Mouse (Mus musculus) neural tube, embryonic 12.5 days (tissue): ENCODE measurements at regions not wholly inside any gene's neighbourhood (a gene's known extent, or its start where the extent isn't known, plus 50 kb on each side); places are given as distances from the start of the nearest gene placed in this dataset.

Experiments used
- ATAC-seq: fragments of 200-750 bp; cut with Nextera tagmentation; 2 replicates; pipeline ENCODE4 v1.8.0; 2017; ENCODE audit warnings: low read depth, mild to moderate bottlenecking, moderate TSS enrichment, moderate library complexity; ENCODE audit not compliant: low FRiP score
- H3K27ac ChIP-seq: fragments of 300-500 bp; sonication (generic); 2 replicates; pipeline ENCODE4 v1.5.1; 2016
- H3K27me3 ChIP-seq: fragments of 300-500 bp; sonication (generic); replicated peaks from 2 replicates; pipeline ENCODE4 v1.6.1; 2016; ENCODE audit warnings: mild to moderate bottlenecking
- H3K36me3 ChIP-seq: fragments of 300-500 bp; sonication (generic); 2 replicates; pipeline ENCODE4 v1.6.1; 2016; ENCODE audit warnings: mild to moderate bottlenecking
- H3K4me1 ChIP-seq: fragments of 300-500 bp; sonication (generic); 2 replicates; pipeline ENCODE4 v1.6.1; 2016
- H3K4me2 ChIP-seq: fragments of 300-500 bp; sonication (generic); replicated peaks from 2 replicates; pipeline ENCODE4 v1.6.1; 2016; ENCODE audit warnings: mild to moderate bottlenecking
- H3K4me3 ChIP-seq: fragments of 300-500 bp; sonication (generic); 2 replicates; pipeline ENCODE4 v1.5.1; 2016
- H3K9ac ChIP-seq: fragments of 300-500 bp; sonication (generic); 2 replicates; pipeline ENCODE4 v1.6.1; 2016; ENCODE audit warnings: mild to moderate bottlenecking
- H3K9me3 ChIP-seq: fragments of 300-500 bp; sonication (generic); 2 replicates; pipeline ENCODE4 v1.6.1; 2016; ENCODE audit warnings: mild to moderate bottlenecking
- WGBS: fragments of 180-500 bp; shearing (Covaris S2); methylation state at CpG from one replicate; pipeline ENCODE4 v1.1.7; 2016; 5-methylcytosine and 5-hydroxymethylcytosine counted together

DNA sequence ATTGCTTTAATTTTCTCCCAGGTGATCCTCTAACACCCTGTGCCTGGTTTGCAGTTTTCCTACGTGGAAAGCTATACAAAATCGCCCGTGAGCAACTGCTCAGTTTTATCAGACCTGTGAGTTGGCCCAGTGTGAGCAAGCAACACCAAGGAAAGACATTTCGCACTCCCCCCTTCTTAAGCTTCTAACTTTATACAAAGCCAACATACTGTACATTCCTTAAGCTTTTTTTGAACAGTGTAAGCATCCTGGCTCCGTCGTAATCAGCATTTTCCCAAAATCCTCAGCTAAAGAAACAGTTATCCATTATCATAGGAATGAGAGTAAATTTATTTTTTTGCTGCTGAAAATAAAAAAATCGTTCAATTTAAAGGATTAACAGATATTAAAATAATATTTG lies 52.0 kb upstream of the Rgmb start:
- Histone ChIP-seq H3K4me2 (no peak overlapping the region), H3K27me3 (no peaks in the 10 kb centered on the region), H3K4me3 (no peak overlapping the region), H3K27ac (no peak overlapping the region), H3K9ac (no peak overlapping the region), H3K4me1 (no peaks in the 10 kb centered on the region), H3K36me3 (no peaks in the 10 kb centered on the region), H3K9me3 (no peaks in the 10 kb centered on the region)
- 84% methylated on average over 7 of the region's 7 CpGs for WGBS
- no peak for ATAC-seq

DNA sequence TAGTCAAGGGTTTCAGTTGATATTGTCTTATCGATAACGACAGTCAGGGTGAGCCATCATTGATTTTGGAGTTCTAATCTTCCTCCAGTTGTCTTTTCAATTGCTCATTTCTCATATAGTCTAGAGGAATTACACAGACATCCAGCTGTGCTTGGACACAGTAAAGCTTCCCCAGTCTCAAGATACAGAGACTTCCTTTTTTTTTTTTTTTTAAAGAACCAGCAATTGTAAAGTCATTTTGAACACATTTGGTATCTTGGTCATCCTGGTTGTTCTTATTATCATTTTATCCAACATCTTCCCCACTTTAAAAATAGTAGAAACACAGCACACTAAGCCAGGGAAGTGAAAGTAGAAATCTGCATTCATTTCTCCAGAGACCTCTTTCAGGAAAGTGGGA lies 51.4 kb upstream of the Rgmb start:
- no peak overlapping the region for H3K27ac ChIP-seq

More for the DNA sequence above, 51.4 kb upstream of the Rgmb start:
- Histone ChIP-seq H3K27me3 (no peaks in the 10 kb centered on the region), H3K36me3 (no peaks in the 10 kb centered on the region), H3K9ac (no peak overlapping the region), H3K4me2 (no peak overlapping the region), H3K9me3 (no peaks in the 10 kb centered on the region), H3K4me1 (no peaks in the 10 kb centered on the region), H3K4me3 (no peak overlapping the region)
- ATAC-seq: no peak
- WGBS: 88% methylated on average over 2 of the region's 2 CpGs
